Mouse (Mus musculus): ENCODE measurements at regions not wholly inside any gene's neighbourhood (a gene's known extent, or its start where the extent isn't known, plus 50 kb on each side); places are given as distances from the start of the nearest gene placed in this dataset.

DNA sequence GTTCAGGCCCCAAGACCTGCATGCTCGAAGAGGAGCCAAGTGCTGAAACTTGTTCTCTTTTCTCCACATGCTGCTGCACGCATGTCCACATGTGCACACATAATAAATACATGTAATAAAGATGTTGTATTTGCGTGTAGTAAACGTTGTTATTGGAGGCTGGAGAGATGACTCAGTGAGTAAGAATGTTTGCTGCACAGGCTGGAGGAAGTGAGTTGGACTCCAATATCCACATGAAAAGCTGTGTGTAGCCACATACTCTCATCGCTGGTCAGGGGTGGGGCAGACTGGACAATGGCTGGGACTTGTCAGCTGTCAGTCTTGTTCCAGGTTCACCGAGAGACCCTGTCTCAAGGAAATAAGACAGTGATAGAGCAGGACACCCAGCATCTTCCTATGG lies 147.8 kb downstream of the Mtx2 start:
- Histone ChIP-seq H3K27me3 (ENCODE audit: control insufficient read depth) (peaks cover 2% of the 10 kb centered on the region; the same call in 1 of the 2 replicates), H3K4me1 (ENCODE audit: control insufficient read depth) (no peaks in the 10 kb centered on the region), H3K9me3 (ENCODE audit: control insufficient read depth, low read length) (no peaks in the 10 kb centered on the region; the same call in 1 of the 2 replicates), H3K4me3 (replicated peaks) (no peak overlapping the region), H3K36me3 (ENCODE audit: control insufficient read depth) (no peaks in the 10 kb centered on the region)
- TF ChIP-seq GATA1 (IDR thresholded peaks at IDR 0.05; ENCODE audit: low read length) (no peak), TAL1 (IDR thresholded peaks at IDR 0.05; ENCODE audit: low read length) (no peak)

DNA sequence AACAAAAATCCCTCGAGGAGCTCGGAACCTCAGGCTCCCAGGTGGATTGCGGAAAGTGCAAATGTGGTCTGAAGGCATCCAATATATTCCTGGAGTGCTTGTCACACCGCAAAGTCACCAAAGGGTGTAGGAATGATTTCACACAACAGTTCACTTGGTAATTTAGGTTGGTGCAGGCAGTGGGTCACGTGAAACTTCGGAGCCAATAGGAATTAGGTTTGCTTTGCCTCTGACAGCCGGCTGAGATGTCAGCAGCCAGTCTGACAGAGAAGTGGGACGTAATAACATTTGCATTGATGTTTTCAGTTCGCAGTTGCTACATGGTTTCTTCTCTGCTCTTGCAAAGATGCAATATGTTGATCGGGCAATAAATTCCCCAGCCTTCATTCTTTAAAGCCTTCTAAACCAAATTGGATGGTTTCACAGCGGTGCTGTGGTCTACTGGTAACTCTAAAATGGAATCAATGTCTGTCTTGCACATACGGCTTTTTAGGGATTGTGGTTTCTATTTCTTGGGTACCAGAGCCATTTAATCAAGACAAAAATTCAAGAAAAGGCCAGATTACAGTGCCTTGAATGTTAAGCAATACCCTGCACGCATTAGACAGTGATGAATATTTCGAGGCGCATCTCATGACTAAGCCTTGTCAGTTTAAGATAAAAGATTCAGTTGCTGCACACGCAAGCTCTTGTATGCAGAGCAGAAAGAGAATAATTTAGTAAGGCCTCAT lies 149.2 kb downstream of the Mtx2 start:
- H3K27me3 ChIP-seq (ENCODE audit: control insufficient read depth), result peaks cover 2% of the 10 kb centered on the region; the same call in 1 of the 2 replicates
- H3K9me3 ChIP-seq (ENCODE audit: control insufficient read depth, low read length), result no peaks in the 10 kb centered on the region; the same call in 1 of the 2 replicates
- H3K4me1 ChIP-seq (ENCODE audit: control insufficient read depth), result no peaks in the 10 kb centered on the region
- no peak overlapping the region for H3K4me3 ChIP-seq (replicated peaks)
- no peaks in the 10 kb centered on the region for H3K36me3 ChIP-seq (ENCODE audit: control insufficient read depth)
- TF ChIP-seq TAL1 (IDR thresholded peaks at IDR 0.05; ENCODE audit: low read length) (no peak), GATA1 (IDR thresholded peaks at IDR 0.05; ENCODE audit: low read length) (no peak)

- Histone ChIP-seq H3K9me3 (ENCODE audit: control insufficient read depth, low read length) (no peaks in the 10 kb centered on the region; the same call in 1 of the 2 replicates), H3K36me3 (ENCODE audit: control insufficient read depth) (no peaks in the 10 kb centered on the region), H3K4me3 (replicated peaks) (no peak overlapping the region), H3K4me1 (ENCODE audit: control insufficient read depth) (no peaks in the 10 kb centered on the region), H3K27me3 (ENCODE audit: control insufficient read depth) (no peaks in the 10 kb centered on the region)
- TF ChIP-seq TAL1 (IDR thresholded peaks at IDR 0.05; ENCODE audit: low read length) (no peak), GATA1 (IDR thresholded peaks at IDR 0.05; ENCODE audit: low read length) (no peak)
Observed at GRCm38 (mm10) chr2:74977348-74977747, 151.7 kb downstream of the Mtx2 start.

- Histone ChIP-seq H3K4me3 (replicated peaks) (no peak overlapping the region), H3K27me3 (ENCODE audit: control insufficient read depth) (no peaks in the 10 kb centered on the region), H3K4me1 (ENCODE audit: control insufficient read depth) (no peaks in the 10 kb centered on the region), H3K9me3 (ENCODE audit: control insufficient read depth, low read length) (no peaks in the 10 kb centered on the region; the same call in 1 of the 2 replicates), H3K36me3 (ENCODE audit: control insufficient read depth) (no peaks in the 10 kb centered on the region)
- no peak for TF ChIP-seq TAL1 (IDR thresholded peaks at IDR 0.05; ENCODE audit: low read length)
- no peak for TF ChIP-seq GATA1 (IDR thresholded peaks at IDR 0.05; ENCODE audit: low read length)
Observed at GRCm38 (mm10) chr2:74977828-74978227, 152.2 kb downstream of the Mtx2 start.

DNA sequence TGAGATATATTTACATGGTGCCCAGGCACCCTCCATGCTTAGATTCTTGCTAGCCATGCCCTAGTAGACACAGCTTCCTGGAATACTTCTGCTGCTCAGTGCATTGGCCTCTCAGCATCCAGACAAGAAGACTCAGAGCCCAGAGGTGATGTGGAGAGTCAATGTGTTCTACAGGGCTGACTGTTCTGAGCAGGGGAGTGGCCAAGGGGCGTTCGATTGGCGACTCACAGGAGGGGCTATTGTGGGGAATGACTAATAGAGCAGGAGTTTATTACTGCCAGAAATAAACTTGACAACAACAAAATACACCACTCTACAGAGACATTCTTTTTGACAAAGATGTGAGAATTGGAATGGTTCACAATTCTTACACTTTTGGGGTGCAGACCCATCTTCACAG lies 156.3 kb downstream of the Mtx2 start:
- no peaks in the 10 kb centered on the region for H3K27me3 ChIP-seq (ENCODE audit: control insufficient read depth)
- no peak for TF ChIP-seq GATA1 (IDR thresholded peaks at IDR 0.05; ENCODE audit: low read length)
- TF ChIP-seq TAL1 (IDR thresholded peaks at IDR 0.05; ENCODE audit: low read length), result no peak
- H3K36me3 ChIP-seq (ENCODE audit: control insufficient read depth), result no peaks in the 10 kb centered on the region
- H3K4me3 ChIP-seq (replicated peaks), result no peak overlapping the region
- no peaks in the 10 kb centered on the region; the same call in 1 of the 2 replicates for H3K9me3 ChIP-seq (ENCODE audit: control insufficient read depth, low read length)
- H3K4me1 ChIP-seq (ENCODE audit: control insufficient read depth), result no peaks in the 10 kb centered on the region

GRCm38 (mm10) chr2:74993802-74994201 lies 168.2 kb downstream of the Mtx2 start:
- no peaks in the 10 kb centered on the region for H3K36me3 ChIP-seq (ENCODE audit: control insufficient read depth)
- no peaks in the 10 kb centered on the region for H3K4me1 ChIP-seq (ENCODE audit: control insufficient read depth)
- TF ChIP-seq GATA1 (IDR thresholded peaks at IDR 0.05; ENCODE audit: low read length) (no peak), TAL1 (IDR thresholded peaks at IDR 0.05; ENCODE audit: low read length) (no peak)
- H3K4me3 ChIP-seq (replicated peaks), result no peak overlapping the region
- H3K27me3 ChIP-seq (ENCODE audit: control insufficient read depth), result no peaks in the 10 kb centered on the region
- no peaks in the 10 kb centered on the region for H3K9me3 ChIP-seq (ENCODE audit: control insufficient read depth, low read length)

DNA sequence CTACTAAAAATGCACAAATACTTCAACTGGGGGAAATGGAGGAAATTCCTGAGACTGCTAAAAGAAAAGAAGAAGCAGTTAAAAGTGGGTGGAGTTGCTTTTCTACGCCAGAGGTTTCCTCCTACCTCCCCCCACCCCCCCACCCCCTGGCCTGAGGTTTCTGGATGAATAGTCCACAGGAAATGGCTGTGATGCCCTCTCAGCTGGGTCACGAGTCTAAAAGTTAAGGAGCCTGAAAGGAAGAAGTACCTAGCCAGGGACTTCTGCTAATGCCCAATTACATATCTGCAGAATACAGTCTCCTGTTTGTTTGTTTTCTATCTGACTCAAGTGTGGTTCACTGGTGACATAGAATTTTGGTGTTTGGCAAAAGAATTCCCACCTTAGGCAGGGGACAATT lies 169.4 kb downstream of the Mtx2 start:
- Histone ChIP-seq H3K4me1 (ENCODE audit: control insufficient read depth) (no peaks in the 10 kb centered on the region), H3K36me3 (ENCODE audit: control insufficient read depth) (no peaks in the 10 kb centered on the region), H3K9me3 (ENCODE audit: control insufficient read depth, low read length) (no peaks in the 10 kb centered on the region), H3K4me3 (replicated peaks) (no peak overlapping the region), H3K27me3 (ENCODE audit: control insufficient read depth) (no peaks in the 10 kb centered on the region)
- TF ChIP-seq GATA1 (IDR thresholded peaks at IDR 0.05; ENCODE audit: low read length) (no peak), TAL1 (IDR thresholded peaks at IDR 0.05; ENCODE audit: low read length) (no peak)

DNA sequence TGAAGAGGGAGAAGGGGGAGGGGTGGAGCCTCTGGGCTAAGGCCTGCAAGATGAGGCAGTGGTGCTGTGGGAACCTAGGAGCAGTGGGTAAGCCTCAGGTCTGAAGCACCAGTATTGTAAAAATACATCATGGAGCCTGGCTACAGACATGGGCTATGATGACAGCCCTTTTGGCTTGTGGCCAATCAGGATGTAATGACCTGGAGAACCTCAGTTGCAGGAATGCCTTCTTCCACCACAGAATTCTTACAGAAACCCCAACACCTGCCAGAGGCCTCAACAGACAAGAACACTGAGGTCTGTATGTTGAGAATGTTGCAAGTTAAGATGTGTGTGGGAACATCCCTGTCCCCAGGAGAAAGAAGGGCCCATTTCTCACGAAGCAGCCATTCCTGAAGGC lies 172.1 kb downstream of the Mtx2 start:
- Histone ChIP-seq H3K4me3 (replicated peaks) (no peak overlapping the region), H3K36me3 (ENCODE audit: control insufficient read depth) (no peaks in the 10 kb centered on the region), H3K4me1 (ENCODE audit: control insufficient read depth) (no peaks in the 10 kb centered on the region), H3K9me3 (ENCODE audit: control insufficient read depth, low read length) (no peaks in the 10 kb centered on the region), H3K27me3 (ENCODE audit: control insufficient read depth) (no peaks in the 10 kb centered on the region)
- TF ChIP-seq TAL1 (IDR thresholded peaks at IDR 0.05; ENCODE audit: low read length) (no peak), GATA1 (IDR thresholded peaks at IDR 0.05; ENCODE audit: low read length) (no peak)

- Histone ChIP-seq H3K4me3 (replicated peaks) (no peak overlapping the region), H3K9me3 (ENCODE audit: control insufficient read depth, low read length) (no peaks in the 10 kb centered on the region), H3K4me1 (ENCODE audit: control insufficient read depth) (no peaks in the 10 kb centered on the region), H3K27me3 (ENCODE audit: control insufficient read depth) (no peaks in the 10 kb centered on the region), H3K36me3 (ENCODE audit: control insufficient read depth) (no peaks in the 10 kb centered on the region)
- TF ChIP-seq GATA1 (IDR thresholded peaks at IDR 0.05; ENCODE audit: low read length) (no peak), TAL1 (IDR thresholded peaks at IDR 0.05; ENCODE audit: low read length) (no peak)
Observed at GRCm38 (mm10) chr2:75000368-75000796, 174.8 kb downstream of the Mtx2 start.

All from erythroblast, embryonic 14.5 days (primary cell).